Mouse (Mus musculus) heart, adult 2 months (tissue): ENCODE measurements around the gene Masp1.

Experiments used
- CTCF ChIP-seq: fragments of 200-600 bp; IDR thresholded peaks from 2 replicates; pipeline ENCODE4 v1.8.1; 2022; ENCODE audit warnings: antibody characterized with exemption, mild to moderate bottlenecking, moderate library complexity
- EP300 ChIP-seq: fragments of 200-500 bp; IDR thresholded peaks from 2 replicates; pipeline ENCODE4 v1.6.1; 2011; ENCODE audit warnings: low read depth, low read length, control low read depth; ENCODE audit not compliant: insufficient read depth
- POLR2A ChIP-seq: fragments of 200-500 bp; IDR thresholded peaks from 2 replicates; pipeline ENCODE4 v1.6.1; 2011; ENCODE audit warnings: mild to moderate bottlenecking, low read depth, low read length, control low read depth; ENCODE audit not compliant: insufficient read depth

DNA sequence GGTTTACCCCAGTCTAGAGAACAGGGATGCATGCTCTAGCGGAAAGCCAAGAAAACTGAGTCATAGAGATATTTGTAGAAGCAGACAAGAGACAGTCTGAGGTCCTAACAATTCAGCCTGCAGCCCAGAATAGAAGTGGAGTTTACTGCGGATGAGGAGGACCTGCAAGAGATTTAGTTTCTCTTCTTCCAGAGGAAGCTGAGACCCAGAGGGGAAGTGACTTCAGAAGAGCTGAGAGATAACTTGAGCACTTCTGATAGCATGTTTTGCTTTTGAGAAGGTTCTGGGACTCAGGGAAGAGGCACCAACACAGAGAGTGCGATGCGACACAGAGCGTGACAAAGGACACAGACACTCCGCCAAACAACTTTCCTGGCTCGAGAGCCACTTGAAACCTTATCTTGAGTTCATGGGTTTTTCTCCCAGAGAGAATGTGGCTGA, 21.9 kb downstream of the Masp1 start:
- TF ChIP-seq CTCF: no peak
- peak; percentile 37 for TF ChIP-seq POLR2A
- TF ChIP-seq EP300: peak; percentile 67; the same call in 1 of the 2 replicates
